Mouse (Mus musculus): Measurements from ENCODE around the gene Ttc28.

The Ttc28 gene

GRCm38 (mm10) chr5:111097233-111098160 is 217.9 kb downstream of the Ttc28 start:
- no peak for DNase-seq (ENCODE audit: low spot score in 2 of 2)

- no peak for DNase-seq (ENCODE audit: low spot score in 2 of 2)
Measured at GRCm38 (mm10) chr5:111098516-111099274, 219.1 kb downstream of the Ttc28 start.

- no peak for DNase-seq (ENCODE audit: low spot score in 2 of 2)
Measured at GRCm38 (mm10) chr5:111100585-111100984, 221.0 kb downstream of the Ttc28 start.

- no peak for DNase-seq (ENCODE audit: low spot score in 2 of 2)
Measured at GRCm38 (mm10) chr5:111101383-111101932, 221.9 kb downstream of the Ttc28 start.

GRCm38 (mm10) chr5:111104801-111105200 is 225.2 kb downstream of the Ttc28 start:
- DNase-seq (ENCODE audit: low spot score in 2 of 2), result no peak

- no peak for DNase-seq (ENCODE audit: low spot score in 2 of 2)
Measured at GRCm38 (mm10) chr5:111111378-111111777, 231.8 kb downstream of the Ttc28 start.

- no peak for DNase-seq (ENCODE audit: low spot score in 2 of 2)
Measured at GRCm38 (mm10) chr5:111113183-111113582, 233.6 kb downstream of the Ttc28 start.

- no peak for DNase-seq (ENCODE audit: low spot score in 2 of 2)
Measured at GRCm38 (mm10) chr5:111113694-111114375, 234.2 kb downstream of the Ttc28 start.

- DNase-seq (ENCODE audit: low spot score in 2 of 2), result no peak
Measured at GRCm38 (mm10) chr5:111114597-111114996, 235.0 kb downstream of the Ttc28 start.

GRCm38 (mm10) chr5:111115519-111116350 is 236.1 kb downstream of the Ttc28 start:
- DNase-seq (ENCODE audit: low spot score in 2 of 2), result no peak

GRCm38 (mm10) chr5:111119805-111120204 is 240.2 kb downstream of the Ttc28 start:
- no peak for DNase-seq (ENCODE audit: low spot score in 2 of 2)

GRCm38 (mm10) chr5:111120298-111120697 is 240.7 kb downstream of the Ttc28 start:
- DNase-seq (ENCODE audit: low spot score in 2 of 2), result no peak

- DNase-seq (ENCODE audit: low spot score in 2 of 2), result no peak
Measured at GRCm38 (mm10) chr5:111120705-111121420, 241.3 kb downstream of the Ttc28 start.

- no peak for DNase-seq (ENCODE audit: low spot score in 2 of 2)
Measured at GRCm38 (mm10) chr5:111122332-111123049, 242.9 kb downstream of the Ttc28 start.

- DNase-seq (ENCODE audit: low spot score in 2 of 2), result peak; percentile 68 to 80
Measured at GRCm38 (mm10) chr5:111123050-111123746, 243.6 kb downstream of the Ttc28 start.

- DNase-seq (ENCODE audit: low spot score in 2 of 2), result no peak
Measured at GRCm38 (mm10) chr5:111124620-111125200, 245.1 kb downstream of the Ttc28 start.

- DNase-seq (ENCODE audit: low spot score in 2 of 2), result no peak
Measured at GRCm38 (mm10) chr5:111125746-111126145, 246.1 kb downstream of the Ttc28 start.

- DNase-seq (ENCODE audit: low spot score in 2 of 2), result no peak
Measured at GRCm38 (mm10) chr5:111127786-111128185, 248.2 kb downstream of the Ttc28 start.

GRCm38 (mm10) chr5:111130121-111130520 is 250.5 kb downstream of the Ttc28 start:
- no peak for DNase-seq (ENCODE audit: low spot score in 2 of 2)

Measured in right cerebral cortex, postnatal 10 days (tissue).